Mouse (Mus musculus) hindbrain, embryonic 14.5 days (tissue): ENCODE measurements around the gene Lrrc15. TPM values are rescaled to one million over a fixed set of nuclear protein-coding genes. Genes with fewer than 3 reads are reported as not detected.

Experiments used
- ATAC-seq: fragments of 200-750 bp; cut with Nextera tagmentation; 2 replicates; pipeline ENCODE4 v1.8.0; 2017; ENCODE audit warnings: moderate number of reproducible peaks, mild to moderate bottlenecking, moderate TSS enrichment, moderate library complexity; ENCODE audit not compliant: low FRiP score
- DNase-seq: peaks from one replicate; pipeline ENCODE4 v3.0.0-alpha.2; 2015; ENCODE audit warnings: low spot score
- H3K27ac ChIP-seq: fragments of 300-500 bp; sonication (generic); 2 replicates; pipeline ENCODE4 v1.5.1; 2014; ENCODE audit warnings: mild to moderate bottlenecking, moderate library complexity
- H3K27me3 ChIP-seq: fragments of 300-500 bp; sonication (generic); 2 replicates; pipeline ENCODE4 v1.6.1; 2014; ENCODE audit warnings: mild to moderate bottlenecking, low read length, mixed read lengths; ENCODE audit not compliant: control insufficient read depth, insufficient read depth
- H3K36me3 ChIP-seq: fragments of 300-500 bp; sonication (generic); replicated peaks from 2 replicates; pipeline ENCODE4 v1.6.1; 2014; ENCODE audit not compliant: control insufficient read depth, insufficient read depth
- H3K4me1 ChIP-seq: fragments of 300-500 bp; sonication (generic); replicated peaks from 2 replicates; pipeline ENCODE4 v1.6.1; 2014; ENCODE audit warnings: antibody characterized with exemption, low read length, mixed read lengths; ENCODE audit not compliant: control insufficient read depth, insufficient read depth
- H3K4me2 ChIP-seq: fragments of 300-500 bp; sonication (generic); replicated peaks from 2 replicates; pipeline ENCODE4 v1.6.1; 2014; ENCODE audit warnings: mild to moderate bottlenecking, moderate library complexity
- H3K4me3 ChIP-seq: fragments of 300-500 bp; sonication (generic); replicated peaks from 2 replicates; pipeline ENCODE4 v1.5.1; 2014; ENCODE audit warnings: mild to moderate bottlenecking, low read length
- H3K9ac ChIP-seq: fragments of 300-500 bp; sonication (generic); 2 replicates; pipeline ENCODE4 v1.6.1; 2014
- H3K9me3 ChIP-seq: fragments of 300-500 bp; sonication (generic); 2 replicates; pipeline ENCODE4 v1.6.1; 2016; ENCODE audit warnings: low read length; ENCODE audit not compliant: control insufficient read depth
- WGBS: fragments of 180-500 bp; shearing (Covaris S2); extraction: QIAGEN DNeasy Blood & Tissue Kit; methylation state at CpG from one replicate; pipeline ENCODE4 v1.1.7; 2014; 5-methylcytosine and 5-hydroxymethylcytosine counted together
- polyA plus RNA-seq: library from polyadenylated mRNA; unstranded; fragments of >200 nt; fragmentation: Nextera tagmentation; extraction: Ambion mirVana; gene quantifications from 2 replicates; pipeline ENCODE4 v1.2.1, GENCODE M21; 2014

The Lrrc15 gene
- polyA plus RNA-seq, 1 experiment from 2014 or later, result 0.31 TPM

DNA sequence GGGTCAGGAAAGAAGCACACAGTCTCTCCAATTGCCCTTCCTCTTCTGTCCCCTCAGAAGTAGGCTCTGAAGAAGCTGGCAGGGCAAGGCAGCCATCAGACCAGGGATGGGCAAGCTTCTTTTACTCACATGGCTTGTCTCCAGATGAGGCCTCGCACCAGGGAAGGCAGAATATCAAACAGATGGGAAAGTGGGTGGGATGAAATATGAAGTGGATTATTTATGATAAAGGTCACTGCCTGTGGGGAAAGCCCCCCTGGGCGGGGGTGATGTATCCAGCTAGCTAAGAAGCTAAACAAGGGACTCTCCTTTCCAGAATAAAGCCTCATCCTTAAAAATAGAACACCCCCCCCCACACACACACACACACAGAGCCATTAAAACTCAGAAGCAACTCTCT, 47.5 kb downstream of the Lrrc15 start:
- H3K27me3 ChIP-seq, result peaks cover 71% of the 10 kb centered on the region
- no peaks in the 10 kb centered on the region for H3K36me3 ChIP-seq
- DNase-seq (no peak), ATAC-seq (no peak)
- 52% methylated on average over 2 of the region's 2 CpGs for WGBS
- H3K4me2 ChIP-seq, result 0 out of 2 replicates have a peak overlapping the region, but pooled peaks have one; percentile 61
- H3K9ac ChIP-seq, result no peak overlapping the region
- no peak overlapping the region for H3K27ac ChIP-seq
- no peaks in the 10 kb centered on the region for H3K4me1 ChIP-seq
- H3K4me3 ChIP-seq, result no peak overlapping the region
- H3K9me3 ChIP-seq, result no peaks in the 10 kb centered on the region

- ATAC-seq, result no peak
- Histone ChIP-seq H3K9ac (no peak overlapping the region), H3K9me3 (no peaks in the 10 kb centered on the region), H3K4me3 (no peak overlapping the region), H3K27me3 (peaks cover 71% of the 10 kb centered on the region), H3K36me3 (no peaks in the 10 kb centered on the region), H3K4me1 (no peaks in the 10 kb centered on the region), H3K4me2 (no peak overlapping the region), H3K27ac (no peak overlapping the region)
- 49% methylated on average over 12 of the region's 12 CpGs for WGBS
- no peak for DNase-seq
These were observed 48.2 kb downstream of the Lrrc15 start for GRCm38 (mm10) chr16:30234636-30235546.

- no peak for DNase-seq
- WGBS, result 57% methylated on average over 8 of the region's 8 CpGs
These were observed 49.0 kb downstream of the Lrrc15 start for GRCm38 (mm10) chr16:30234077-30234476.

DNA sequence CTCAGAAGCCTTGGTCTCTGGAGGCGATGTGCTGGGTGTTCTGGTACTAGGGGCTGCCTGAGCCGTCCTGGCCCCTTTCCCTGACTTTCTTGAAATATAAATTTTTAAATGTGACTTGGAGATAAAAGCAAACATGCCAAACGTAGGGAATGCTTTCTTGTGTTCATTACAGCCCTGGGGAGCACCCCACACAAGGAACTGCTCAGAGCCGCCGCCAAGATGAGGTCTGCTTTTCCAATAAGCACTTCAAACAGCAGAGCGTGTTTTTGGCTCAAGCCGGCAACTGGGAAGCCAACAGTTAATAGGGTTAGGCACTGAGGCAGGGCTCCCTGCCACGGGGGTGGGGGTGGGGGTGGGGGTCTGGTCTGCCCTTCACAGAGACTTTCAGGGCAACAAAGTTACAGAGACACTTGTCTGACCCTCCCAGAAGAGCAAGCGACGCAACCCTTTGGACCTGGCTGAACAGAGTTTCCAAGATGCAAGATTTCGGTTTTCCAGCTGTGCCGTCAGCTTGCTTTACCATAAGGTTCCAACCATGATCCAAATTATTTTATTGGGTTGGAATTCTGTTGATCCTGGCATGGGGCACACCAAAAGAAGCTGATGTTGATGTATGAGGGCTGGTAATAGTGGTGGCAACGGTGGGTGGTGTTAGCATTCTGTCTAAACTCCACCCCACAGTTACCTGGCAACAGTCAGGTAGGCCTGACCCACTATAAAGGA, 51.0 kb downstream of the Lrrc15 start:
- no peaks in the 10 kb centered on the region for H3K4me1 ChIP-seq
- no peak overlapping the region for H3K9ac ChIP-seq
- no peaks in the 10 kb centered on the region for H3K36me3 ChIP-seq
- DNase-seq (no peak), ATAC-seq (no peak)
- no peak overlapping the region for H3K4me3 ChIP-seq
- WGBS, result 31% methylated on average over 13 of the region's 13 CpGs
- H3K4me2 ChIP-seq, result no peak overlapping the region
- peaks cover 50% of the 10 kb centered on the region for H3K27me3 ChIP-seq
- no peak overlapping the region for H3K27ac ChIP-seq
- H3K9me3 ChIP-seq, result no peaks in the 10 kb centered on the region

More at GRCm38 (mm10) chr16:30234077-30234476, 49.0 kb downstream of the Lrrc15 start:
- Histone ChIP-seq H3K27ac (no peak overlapping the region), H3K9me3 (no peaks in the 10 kb centered on the region), H3K9ac (no peak overlapping the region), H3K4me3 (no peak overlapping the region), H3K27me3 (peaks cover 64% of the 10 kb centered on the region), H3K4me2 (no peak overlapping the region), H3K4me1 (no peaks in the 10 kb centered on the region), H3K36me3 (no peaks in the 10 kb centered on the region)
- ATAC-seq, result no peak

- Histone ChIP-seq H3K9me3 (no peaks in the 10 kb centered on the region), H3K4me1 (no peaks in the 10 kb centered on the region), H3K27ac (no peak overlapping the region), H3K36me3 (no peaks in the 10 kb centered on the region), H3K4me2 (no peak overlapping the region), H3K27me3 (peaks cover 20% of the 10 kb centered on the region), H3K4me3 (no peak overlapping the region), H3K9ac (no peak overlapping the region)
- ATAC-seq, result no peak
- WGBS, result 50% methylated on average over 7 of the region's 7 CpGs
- DNase-seq, result no peak
These were observed 55.7 kb downstream of the Lrrc15 start for GRCm38 (mm10) chr16:30227352-30227751.

GRCm38 (mm10) chr16:30221161-30221782, 61.8 kb downstream of the Lrrc15 start:
- H3K4me2 ChIP-seq, result no peak overlapping the region
- WGBS, result 64% methylated on average over 12 of the region's 13 CpGs
- no peak overlapping the region for H3K4me3 ChIP-seq
- peaks cover 37% of the 10 kb centered on the region for H3K27me3 ChIP-seq
- ATAC-seq (no peak), DNase-seq (no peak)
- no peaks in the 10 kb centered on the region for H3K36me3 ChIP-seq
- H3K9me3 ChIP-seq, result no peaks in the 10 kb centered on the region
- H3K9ac ChIP-seq, result no peak overlapping the region
- H3K27ac ChIP-seq, result no peak overlapping the region
- H3K4me1 ChIP-seq, result no peaks in the 10 kb centered on the region

Other genes starting within 250 kb of the Lrrc15 start
- gene Hes1, start 218.9 kb downstream of the Lrrc15 start, polyA plus RNA-seq, result 14.0 and 18.0 TPM in 2 replicates
- not detected in 2 replicates for gene Cpn2, start 15.8 kb downstream of the Lrrc15 start, polyA plus RNA-seq
- gene Gp5, start 27.5 kb upstream of the Lrrc15 start, polyA plus RNA-seq, result 0.64 and 0.68 TPM in 2 replicates
- gene Atp13a3, start 122.7 kb upstream of the Lrrc15 start, polyA plus RNA-seq, result 12.3 and 13.4 TPM in 2 replicates